8 mouse cellular contexts compared by ENCODE assay signal in genomic region chr3:133339411-133339823, GRCm38 (mm10). TPM values are rescaled to one million over a fixed set of nuclear protein-coding genes. Genes with fewer than 3 reads are reported as not detected.
A peak's percentile ranks its signal among the peaks of the same experiment; 100 is the strongest.
DNase-seq lines count a peak whose midpoint lies in the region; ATAC-seq and TF ChIP-seq lines count a peak whose summit lies in the region.

No protein-coding gene starts in this region.

- no peaks in the 10 kb centered on the region for H3K79me2 ChIP-seq in MEL (ENCODE audit: control insufficient read depth, insufficient read depth, low read length, poor library complexity)

- DNase-seq in gastrocnemius, adult 18-20 months (ENCODE audit: low spot score): peak; percentile 9
- no peak for DNase-seq in gastrocnemius, adult 8-10 months (ENCODE audit: low spot score in 2 of 2)
- DNase-seq in MEL (ENCODE audit: low read depth, low spot score): peak; percentile 98
- DNase-seq in induced T-regulatory cell, adult 2 months (ENCODE audit: low read depth): peak; percentile 26
- peak; percentile 47 for DNase-seq in lung, postnatal 0 days (ENCODE audit: low spot score)
- peak; percentile 32 for DNase-seq in skeletal muscle tissue, adult 2 months (ENCODE audit: low read depth, low spot score)
- no peak for DNase-seq in urinary bladder, adult 18-20 months (ENCODE audit: low spot score in 2 of 2)

- H3K9ac ChIP-seq in MEL (ENCODE audit: control insufficient read depth, low read depth, low read length, poor library complexity, severe bottlenecking): no peak overlapping the region
- H3K9ac ChIP-seq in forebrain, embryonic 16.5 days (replicated peaks; ENCODE audit: low read depth, low read length): no peak overlapping the region
- H3K9ac ChIP-seq in lung, postnatal 0 days (replicated peaks; ENCODE audit: low read depth): no peak overlapping the region

- TF ChIP-seq POLR2A in MEL (IDR thresholded peaks at IDR 0.05; ENCODE audit: control insufficient read depth in 1 of 2, insufficient read depth in 1 of 2, low read depth in 1 of 2, low read length in 2 of 2, poor library complexity in 1 of 2): no peak

- H3K4me3 ChIP-seq in MEL (ENCODE audit: control insufficient read depth in 1 of 2, insufficient read depth in 1 of 2, low read depth in 2 of 2, low read length in 2 of 2): no peak overlapping the region
- H3K4me3 ChIP-seq in forebrain, embryonic 16.5 days (replicated peaks; ENCODE audit: low read length): no peak overlapping the region
- no peak overlapping the region for H3K4me3 ChIP-seq in lung, postnatal 0 days (ENCODE audit: low read depth, low read length)

- peak; percentile 95 to 98 for TF ChIP-seq EP300 in MEL (IDR thresholded peaks at IDR 0.05; ENCODE audit: low read depth in 1 of 2, low read length in 2 of 2)
- TF ChIP-seq EP300 in lung, postnatal 0 days (IDR thresholded peaks at IDR 0.05): no peak

- peak; percentile 53 for ATAC-seq in forebrain, embryonic 16.5 days
- ATAC-seq in lung, postnatal 0 days: peak; percentile 61

- H3K36me3 ChIP-seq in MEL (ENCODE audit: control insufficient read depth in 1 of 2, insufficient read depth in 2 of 2, low read length in 2 of 2): peaks cover 0 to 6% of the 10 kb centered on the region in 2 experiments; a peak in 2 of 4 replicates
- no peaks in the 10 kb centered on the region for H3K36me3 ChIP-seq in forebrain, embryonic 16.5 days (ENCODE audit: control insufficient read depth, insufficient read depth)
- no peaks in the 10 kb centered on the region for H3K36me3 ChIP-seq in lung, postnatal 0 days (ENCODE audit: insufficient read depth, low read length)

- H3K27me3 ChIP-seq in MEL (ENCODE audit: control insufficient read depth in 1 of 2, insufficient read depth in 2 of 2, low read length in 2 of 2): no peaks in the 10 kb centered on the region
- H3K27me3 ChIP-seq in forebrain, embryonic 16.5 days (replicated peaks; ENCODE audit: control insufficient read depth, insufficient read depth, low read length): no peaks in the 10 kb centered on the region
- no peaks in the 10 kb centered on the region for H3K27me3 ChIP-seq in lung, postnatal 0 days (replicated peaks; ENCODE audit: insufficient read depth, low read length)

- no peak overlapping the region for H3K4me2 ChIP-seq in forebrain, embryonic 16.5 days (ENCODE audit: low read length)
- no peak overlapping the region for H3K4me2 ChIP-seq in lung, postnatal 0 days (replicated peaks; ENCODE audit: low read depth, low read length)

- no peak for TF ChIP-seq RAD21 in MEL (IDR thresholded peaks at IDR 0.05; ENCODE audit: low read depth, low read length)

- H3K27ac ChIP-seq in MEL (ENCODE audit: control insufficient read depth, low read depth, low read length): no peak overlapping the region
- no peak overlapping the region for H3K27ac ChIP-seq in forebrain, embryonic 16.5 days (ENCODE audit: low read length)
- H3K27ac ChIP-seq in lung, postnatal 0 days (ENCODE audit: low read length): no peak overlapping the region

- peaks cover 0 to 13% of the 10 kb centered on the region in 2 experiments; a peak in 2 of 4 replicates for H3K4me1 ChIP-seq in MEL (ENCODE audit: control insufficient read depth in 1 of 2, insufficient read depth in 2 of 2, low read length in 2 of 2)
- peaks cover 9% of the 10 kb centered on the region; the same call in 1 of the 2 replicates for H3K4me1 ChIP-seq in forebrain, embryonic 16.5 days (replicated peaks; ENCODE audit: control insufficient read depth, insufficient read depth, low read length)
- H3K4me1 ChIP-seq in lung, postnatal 0 days (ENCODE audit: insufficient read depth, low read depth, low read length): no peaks in the 10 kb centered on the region

- TF ChIP-seq CTCF in MEL (IDR thresholded peaks at IDR 0.05 in 2 of 3, conservative IDR thresholded peaks at IDR 0.05 in 1 of 3; ENCODE audit: control insufficient read depth in 1 of 3, insufficient read depth in 1 of 3, low read depth in 2 of 3, low read length in 3 of 3, poor library complexity in 1 of 3, severe bottlenecking in 1 of 3): no peak
- no peak for TF ChIP-seq CTCF in lung, postnatal 0 days (IDR thresholded peaks at IDR 0.05)

- 33% methylated on average over 11 of the region's 11 CpGs for WGBS in forebrain, embryonic 16.5 days
- 29% methylated on average over 11 of the region's 11 CpGs for WGBS in lung, postnatal 0 days

- H3K9me3 ChIP-seq in MEL (replicated peaks; ENCODE audit: insufficient read depth, low read length): no peaks in the 10 kb centered on the region
- H3K9me3 ChIP-seq in forebrain, embryonic 16.5 days (ENCODE audit: control insufficient read depth, low read length): no peaks in the 10 kb centered on the region
- H3K9me3 ChIP-seq in lung, postnatal 0 days (ENCODE audit: low read length): no peaks in the 10 kb centered on the region

TF ChIP-seq in MEL, 35 proteins besides CTCF, POLR2A, EP300 and RAD21:
- TF ChIP-seq MAX (IDR thresholded peaks at IDR 0.05; ENCODE audit: low read length) (no peak), BHLHE40 (IDR thresholded peaks at IDR 0.05; ENCODE audit: borderline replicate concordance, low read depth, low read length) (peak; percentile 97), USF2 (IDR thresholded peaks at IDR 0.05; ENCODE audit: borderline replicate concordance in 1 of 2, insufficient read depth in 1 of 2, low read depth in 1 of 2, low read length in 2 of 2) (no peak), MEF2A (IDR thresholded peaks at IDR 0.05; ENCODE audit: extremely low read depth, insufficient replicate concordance, low read depth, low read length, poor library complexity, severe bottlenecking) (no peak), SMC3 (IDR thresholded peaks at IDR 0.05; ENCODE audit: low read depth, low read length) (no peak), ZKSCAN1 (IDR thresholded peaks at IDR 0.05; ENCODE audit: low read depth, low read length) (no peak), ZC3H11A (IDR thresholded peaks at IDR 0.05; ENCODE audit: low read depth, low read length) (no peak), MAFK (IDR thresholded peaks at IDR 0.05; ENCODE audit: borderline replicate concordance, low read depth, low read length) (no peak), POLR2AphosphoS5 (IDR thresholded peaks at IDR 0.05; ENCODE audit: borderline replicate concordance, low read depth, low read length) (no peak), E2F4 (IDR thresholded peaks at IDR 0.05; ENCODE audit: borderline replicate concordance, low read depth, low read length) (no peak), UBTF (IDR thresholded peaks at IDR 0.05; ENCODE audit: borderline replicate concordance, insufficient read depth, low read depth, low read length) (no peak), GABPA (IDR thresholded peaks at IDR 0.05; ENCODE audit: low read depth, low read length) (no peak), CHD2 (IDR thresholded peaks at IDR 0.05; ENCODE audit: low read length) (no peak), MAZ (IDR thresholded peaks at IDR 0.05; ENCODE audit: low read depth, low read length) (no peak), HCFC1 (IDR thresholded peaks at IDR 0.05; ENCODE audit: low read depth, low read length) (no peak), ELF1 (IDR thresholded peaks at IDR 0.05; ENCODE audit: low read depth, low read length) (no peak), ETS1 (IDR thresholded peaks at IDR 0.05; ENCODE audit: low read depth, low read length) (peak; percentile 100), RCOR1 (IDR thresholded peaks at IDR 0.05; ENCODE audit: low read depth, low read length) (peak; percentile 96), JUND (IDR thresholded peaks at IDR 0.05; ENCODE audit: low read depth, low read length) (no peak), MXI1 (IDR thresholded peaks at IDR 0.05; ENCODE audit: low read depth, low read length) (peak; percentile 54; the same call in 1 of the 2 replicates), MYC (IDR thresholded peaks at IDR 0.05; ENCODE audit: low read depth, low read length) (peak; percentile 82), POLR2AphosphoS2 (IDR thresholded peaks at IDR 0.05; ENCODE audit: low read length) (no peak), CHD1 (IDR thresholded peaks at IDR 0.05; ENCODE audit: low read depth, low read length) (no peak), MYB (IDR thresholded peaks at IDR 0.05; ENCODE audit: low read depth, low read length) (peak; percentile 30; the same call in 1 of the 2 replicates), TCF12 (IDR thresholded peaks at IDR 0.05; ENCODE audit: low read depth, low read length) (peak; percentile 100), KAT2A (conservative IDR thresholded peaks at IDR 0.05; ENCODE audit: low read depth, low read length) (no peak), TAL1 (IDR thresholded peaks at IDR 0.05; ENCODE audit: low read length) (peak; percentile 100), SIN3A (IDR thresholded peaks at IDR 0.05; ENCODE audit: low read length) (peak; percentile 91), ZNF384 (IDR thresholded peaks at IDR 0.05; ENCODE audit: low read depth, low read length) (no peak), GATA1 (IDR thresholded peaks at IDR 0.05; ENCODE audit: low read depth, low read length) (peak; percentile 97), TBP (IDR thresholded peaks at IDR 0.05; ENCODE audit: low read depth, low read length) (peak; percentile 49; the same call in 1 of the 2 replicates), ZMIZ1 (IDR thresholded peaks at IDR 0.05; ENCODE audit: low read depth, low read length) (no peak), NRF1 (IDR thresholded peaks at IDR 0.05; ENCODE audit: insufficient read depth, low read depth, low read length, poor library complexity, severe bottlenecking) (peak; percentile 74), NELFE (IDR thresholded peaks at IDR 0.05; ENCODE audit: low read depth, low read length) (no peak), USF1 (IDR thresholded peaks at IDR 0.05; ENCODE audit: low read depth, low read length) (no peak)

RNA-seq across cellular contexts. Expression of gene Ppa2, which starts 29.5 kb away (rescaled TPM):
- total RNA-seq in gastrocnemius, adult 18-20 months (2021): 10 to 100 TPM; 51.3 to 55.5 TPM
- 10 to 100 TPM; 46.1 to 54.6 (median 49.8) TPM for total RNA-seq in gastrocnemius, adult 8-10 months (2022)
- 34.7 and 36.3 TPM in 2 replicates for total RNA-seq in MEL (2012; rRNA removed)
- polyA plus RNA-seq in MEL (2012; ENCODE audit: insufficient read depth in 1 of 2, insufficient read length in 2 of 2, low read depth in 1 of 2, low replicate concordance in 2 of 2, missing spikeins in 1 of 2): 10 to 100 TPM in 1 of 2 experiments, not detected in 1; 33.6 TPM
- 72.1 and 76.9 TPM in 2 replicates for polyA plus RNA-seq in forebrain, embryonic 16.5 days (2015; fragmentation: Nextera tagmentation; extraction: Ambion mirVana)
- 94.1 and 104 TPM in 2 replicates for polyA plus RNA-seq in lung, postnatal 0 days (2015; fragmentation: Nextera tagmentation; extraction: Ambion mirVana)

Comparison
In these comparisons a context has a peak if more than half of its experiments do, and no peak if none do; other contexts are left out.
1. DNase-seq: peak in gastrocnemius, adult 18-20 months (single experiment), MEL (single experiment), induced T-regulatory cell, adult 2 months (single experiment), lung, postnatal 0 days (single experiment) and skeletal muscle tissue, adult 2 months (single experiment); none in gastrocnemius, adult 8-10 months (0 of 2) and urinary bladder, adult 18-20 months (0 of 2).